Mouse (Mus musculus) adrenal gland, adult 18-20 months (tissue): ENCODE results near the gene Tmem132d. TPM values are rescaled to one million over a fixed set of nuclear protein-coding genes. Genes with fewer than 3 reads are reported as not detected.
"Not testable (repeated sequence)": the region's sequence is repeated elsewhere in the genome, so short reads cannot be mapped to it uniquely, and the experiment has no call there.

ENCODE experiments used
- DNase-seq, 2 experiments: peaks; one replicate each; pipeline ENCODE4 v3.0.0; 2021 to 2022; ENCODE audit warnings: low spot score in 2 of 2
- total RNA-seq, 2 experiments: library from RNA; stranded (reverse); gene quantifications; 1 replicate in 1 of 2; 2 replicates in 1 of 2; pipeline ENCODE4 v1.2.3; 2021

Gene Tmem132d
- total RNA-seq, 2 experiments from 2014 or later, result 0.06 TPM; not detected in 1

DNA sequence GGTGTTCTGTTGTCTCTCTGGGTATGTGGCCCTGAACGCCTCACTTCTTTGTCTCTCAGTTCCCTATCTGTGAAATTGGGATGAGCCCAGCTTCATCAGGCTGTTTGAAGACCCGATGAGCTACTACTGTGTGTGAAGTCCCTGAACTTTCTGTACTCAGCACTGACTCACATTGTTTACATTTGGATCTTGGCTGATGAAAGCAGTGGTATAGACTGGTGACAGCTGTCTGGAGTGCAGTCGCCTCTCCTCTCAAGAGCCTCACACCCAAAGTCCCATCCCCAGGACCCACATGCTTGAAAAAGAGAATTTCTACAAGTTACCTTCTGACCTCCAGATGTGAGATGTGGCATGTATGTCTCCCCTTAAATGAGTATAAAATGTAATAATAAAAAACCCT is 625.5 kb downstream of the Tmem132d start:
- no peak for DNase-seq

DNA sequence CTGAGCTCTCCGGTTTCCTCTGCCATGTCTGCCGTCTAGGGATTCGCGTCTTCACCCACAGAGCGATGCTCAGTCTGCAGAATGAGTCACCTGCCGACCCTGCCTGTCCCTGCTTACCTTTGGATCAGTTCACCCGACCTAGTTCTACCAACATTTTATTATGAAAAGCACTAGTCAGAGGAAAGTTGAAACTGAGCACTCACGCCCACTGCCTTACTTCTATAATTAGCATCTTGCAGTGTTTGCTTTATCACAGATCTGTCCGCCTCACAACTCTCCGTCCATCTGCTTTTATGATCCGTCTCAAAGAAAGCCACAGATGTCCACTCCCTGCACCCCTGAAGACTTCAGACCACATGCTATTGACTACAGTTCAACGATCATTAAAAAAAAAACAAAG is 626.0 kb downstream of the Tmem132d start:
- no peak for DNase-seq

GRCm38 (mm10) chr5:127800907-127801306 is 632.0 kb downstream of the Tmem132d start:
- DNase-seq, result no peak

- DNase-seq, result no peak
Measured at GRCm38 (mm10) chr5:127781221-127781620, 651.7 kb downstream of the Tmem132d start.

DNA sequence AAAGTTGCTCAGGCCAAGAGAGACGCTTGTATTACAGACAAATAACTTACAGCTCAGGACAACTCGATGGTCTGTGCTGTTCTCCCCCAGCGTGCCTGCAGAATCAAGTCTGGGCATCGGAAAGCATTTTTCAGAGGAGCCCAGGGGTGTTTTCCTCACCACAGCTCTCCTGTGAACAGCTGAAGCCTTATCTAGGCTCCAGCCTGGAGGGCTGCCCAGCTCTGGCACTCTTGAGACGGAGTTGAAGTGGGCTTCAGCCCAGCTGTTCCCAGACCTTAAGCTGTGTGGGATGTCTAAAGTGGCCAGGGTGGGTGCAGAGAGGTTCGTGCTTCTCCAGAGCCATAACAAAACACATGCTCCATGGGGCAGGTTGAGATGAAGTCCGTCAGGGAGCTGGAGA is 657.1 kb downstream of the Tmem132d start:
- no peak for DNase-seq

- no peak for DNase-seq
Measured at GRCm38 (mm10) chr5:127758576-127758975, 674.3 kb downstream of the Tmem132d start.

GRCm38 (mm10) chr5:127756671-127757423 is 676.0 kb downstream of the Tmem132d start:
- DNase-seq, result no peak

DNA sequence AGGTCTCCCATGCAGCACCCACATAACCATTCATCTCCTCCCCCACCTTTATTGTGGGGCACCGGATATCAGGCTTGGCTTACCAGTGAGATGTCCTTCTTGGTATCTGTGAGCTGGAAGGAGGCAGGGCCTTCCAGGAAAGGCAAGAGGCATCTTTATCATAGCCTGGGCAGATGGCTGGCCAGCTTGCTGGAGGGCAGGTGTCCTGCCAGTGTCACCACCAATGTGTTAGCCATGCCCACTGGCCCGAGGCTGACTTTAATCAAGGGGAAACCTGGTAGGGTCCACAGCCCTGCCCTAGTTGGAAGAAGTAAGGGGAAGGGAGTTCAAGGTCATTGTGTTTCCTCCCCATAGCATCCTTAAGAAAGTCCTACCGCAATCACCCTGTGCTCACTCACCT is 676.9 kb downstream of the Tmem132d start:
- no peak for DNase-seq

DNA sequence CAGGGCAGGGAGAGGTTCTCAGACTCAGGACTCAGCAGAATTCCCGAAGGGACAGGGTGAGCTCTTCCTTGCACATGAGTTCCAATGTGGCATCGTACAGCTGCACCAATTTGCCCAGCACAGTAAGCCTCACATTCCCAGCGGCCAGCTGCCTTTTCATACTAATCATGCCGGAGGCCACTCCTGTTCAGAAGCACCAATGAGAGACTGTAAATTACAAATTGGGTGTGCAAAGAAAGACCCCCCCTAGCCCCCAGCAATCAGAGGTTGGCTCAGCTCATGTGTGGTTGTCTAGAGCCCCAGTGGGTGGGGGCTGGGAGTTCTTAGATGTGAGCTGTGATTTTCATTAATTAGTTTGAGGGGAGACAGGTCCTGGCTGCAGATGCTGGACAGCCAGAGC is 677.3 kb downstream of the Tmem132d start:
- no peak for DNase-seq

- DNase-seq, result no peak
Measured at GRCm38 (mm10) chr5:127751262-127751975, 681.5 kb downstream of the Tmem132d start.

DNA sequence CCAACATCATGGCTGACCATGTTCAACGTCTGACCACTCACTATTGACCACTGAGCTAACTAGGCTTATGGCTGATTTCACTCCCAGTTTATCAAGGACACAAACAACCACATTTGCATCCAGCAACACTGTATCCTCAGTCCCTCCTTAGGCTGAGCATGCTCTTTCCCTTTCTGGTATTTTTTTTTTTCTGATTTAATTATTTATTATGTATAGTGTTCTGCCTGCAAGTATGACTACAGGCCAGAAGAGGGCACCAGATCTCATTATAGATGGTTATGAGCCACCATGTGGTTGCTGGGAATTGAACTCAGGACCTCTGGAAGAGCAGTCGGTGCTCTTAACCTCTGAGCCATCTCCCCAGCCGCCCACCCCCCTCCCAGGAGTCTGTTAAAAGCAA is 683.3 kb downstream of the Tmem132d start:
- not testable (repeated sequence) for DNase-seq

- no peak for DNase-seq
Measured at GRCm38 (mm10) chr5:127741331-127741730, 691.5 kb downstream of the Tmem132d start.

Other genes starting within 250 kb of the Tmem132d start
- under 1 TPM; 0.16 to 0.40 TPM for gene Fzd10, start 167.8 kb upstream of the Tmem132d start, total RNA-seq